Mouse (Mus musculus) frontal cortex, postnatal 14 days (tissue): Measurements from ENCODE around the gene Olfr324.
A peak's percentile ranks its signal among the peaks of the same experiment; 100 is the strongest.

Experiments used
- DNase-seq, 2 experiments: peaks; one replicate each; pipeline ENCODE4 v3.0.0; 2022; ENCODE audit warnings: low spot score in 2 of 2

Gene Olfr324

DNA sequence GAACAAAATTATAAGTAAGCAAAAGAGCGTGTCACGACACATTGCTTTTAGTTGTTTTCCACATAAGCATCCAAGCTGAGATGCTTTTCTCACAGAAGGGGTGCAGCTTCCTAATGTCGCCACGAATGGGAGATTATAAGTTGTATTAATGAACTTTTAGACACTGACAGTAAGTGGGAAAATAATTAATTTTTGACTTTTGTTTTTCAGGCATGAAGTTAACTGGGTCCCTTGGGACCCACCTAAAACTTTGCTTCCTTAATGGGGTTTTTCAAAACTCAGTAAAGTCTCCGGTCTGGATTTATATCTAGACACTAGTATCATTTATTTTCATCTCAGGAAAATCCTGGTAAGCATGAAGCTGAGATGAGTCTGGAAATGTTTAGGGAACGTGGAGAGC, at the start of gene Olfr324:
Gene Olfr324, plus strand, starts transcription at position 301 of the 400 bp plus-strand sequence.
- DNase-seq = no peak

DNA sequence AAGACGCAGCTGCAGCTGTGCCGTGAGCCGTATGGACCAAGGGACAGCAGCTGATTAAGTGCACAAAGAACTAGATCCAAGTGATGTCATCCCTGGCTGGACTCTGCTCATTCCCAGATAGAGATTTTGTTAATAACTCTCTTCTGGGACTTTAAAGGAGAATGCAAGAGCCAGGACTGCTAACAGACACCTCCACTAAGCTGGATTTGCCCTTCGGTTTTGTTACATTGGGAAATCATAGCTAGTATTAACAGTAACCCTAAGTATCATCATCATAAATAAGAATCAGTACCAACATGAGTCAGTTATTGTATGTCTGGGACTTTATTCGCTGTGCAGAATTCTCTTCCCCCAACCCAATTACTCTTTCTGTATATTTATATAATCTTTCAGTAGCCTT, 48.6 kb upstream of the Olfr324 start, which contains the start of gene Olfr329-ps:
Gene Olfr329-ps, minus strand, starts transcription at position 101 of the 400 bp plus-strand sequence.
- DNase-seq = no peak

DNA sequence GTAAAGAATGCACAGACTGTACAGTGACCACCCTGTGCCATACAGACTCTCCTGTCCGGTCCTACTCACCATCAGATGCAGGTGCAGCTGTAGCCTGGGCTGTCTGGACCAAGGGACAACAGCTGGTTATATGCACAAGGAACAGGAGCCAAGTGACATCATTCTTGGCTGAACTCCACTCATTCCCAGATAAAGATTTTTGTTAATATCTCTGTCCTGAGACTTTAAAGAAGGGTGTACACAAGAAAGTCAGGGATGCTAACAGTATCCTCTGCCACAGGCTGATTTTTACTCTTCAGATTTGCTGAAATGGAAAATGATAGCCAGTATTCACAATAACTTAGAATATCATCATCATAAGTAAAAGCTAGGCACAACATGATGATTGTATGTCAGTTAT, 39.4 kb upstream of the Olfr324 start, which contains the start of gene Olfr328:
Gene Olfr328, minus strand, starts transcription at position 101 of the 400 bp plus-strand sequence.
- no peak for DNase-seq

DNA sequence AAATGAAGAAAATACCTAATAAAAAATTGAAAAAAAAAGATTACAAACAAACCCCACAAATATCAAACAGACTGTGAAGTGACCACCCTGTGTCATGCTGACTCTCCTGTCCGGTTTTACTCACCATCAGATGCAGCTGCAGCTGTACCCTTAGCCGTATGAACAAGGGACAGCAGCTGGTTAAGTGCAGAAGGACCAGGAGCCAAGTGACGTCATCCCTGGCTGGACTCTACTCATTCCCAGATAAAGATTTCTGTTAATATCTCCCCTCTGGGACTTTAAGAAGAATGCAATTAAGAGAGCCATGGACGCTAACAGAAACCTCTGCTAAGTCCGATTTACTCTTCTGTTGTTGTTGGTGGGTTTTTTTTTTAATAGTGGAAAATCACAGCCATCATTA, 24.5 kb upstream of the Olfr324 start, which contains the start of gene Olfr224:
Gene Olfr224, minus strand, starts transcription at position 149 of the 400 bp plus-strand sequence.
- no peak for DNase-seq

DNA sequence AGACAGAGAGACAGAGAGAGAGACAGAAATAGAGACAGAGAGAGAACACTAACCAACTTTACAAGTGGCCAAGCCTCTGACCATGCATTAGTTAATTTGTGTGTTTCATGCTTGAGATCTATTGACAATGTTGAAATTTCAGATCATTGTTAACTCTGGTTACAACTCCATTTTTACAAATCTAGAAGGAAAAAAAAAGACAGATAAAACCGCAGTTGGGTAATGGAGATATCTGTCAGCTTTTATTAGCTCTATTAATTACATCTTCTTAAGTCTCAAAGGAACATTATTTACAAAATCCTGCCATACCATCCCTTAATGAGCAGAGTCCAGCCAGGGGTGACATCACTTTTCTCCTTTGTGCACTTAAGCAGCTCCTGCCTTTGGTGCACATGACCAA, 17.5 kb upstream of the Olfr324 start, which contains the start of gene Olfr325:
Gene Olfr325, plus strand, starts transcription at position 301 of the 400 bp plus-strand sequence.
- DNase-seq = no peak

DNA sequence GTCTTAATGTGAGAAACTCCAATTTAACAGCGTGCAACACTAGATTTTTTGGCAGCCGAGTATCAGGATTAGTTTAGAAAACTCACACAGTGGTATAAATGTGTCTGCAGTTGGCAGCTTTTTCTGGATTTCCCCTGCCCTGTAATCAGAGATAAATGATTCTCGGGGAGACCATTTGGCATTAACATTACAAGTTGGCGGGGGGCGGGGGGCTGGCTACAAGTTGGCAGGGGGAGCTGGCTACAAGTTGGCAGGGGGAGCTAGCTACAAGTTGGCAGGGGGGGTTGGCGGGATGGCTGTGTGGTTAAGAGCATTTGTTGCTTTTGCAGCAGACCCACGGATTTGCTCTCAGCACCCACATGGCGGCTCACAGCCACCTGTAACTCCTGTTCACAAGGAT, 16.3 kb upstream of the Olfr324 start:
- peak in 1 of 2 experiments; percentile 7 for DNase-seq

DNA sequence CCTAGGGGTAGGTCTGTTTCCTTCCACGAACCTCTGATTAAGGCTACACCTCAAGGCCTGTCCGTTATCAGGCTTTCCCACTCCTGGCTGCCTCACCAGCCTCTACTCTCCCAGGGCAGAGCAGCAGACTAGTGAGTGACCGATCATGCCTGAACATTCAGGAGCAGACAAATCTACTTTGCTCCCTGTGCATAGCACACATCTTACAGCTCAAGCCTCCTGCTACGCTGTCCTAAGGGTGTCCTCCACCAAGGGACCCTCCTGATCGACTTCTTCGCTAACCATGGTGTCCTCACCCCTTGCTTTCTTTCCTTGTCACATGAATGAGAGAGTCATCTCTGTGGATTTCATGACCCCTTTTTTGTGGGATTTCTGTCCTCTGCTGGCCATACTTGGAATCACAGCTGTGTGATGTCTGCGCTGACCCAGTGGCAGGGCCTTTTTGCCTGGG, 7.0 kb upstream of the Olfr324 start:
- DNase-seq = peak in 1 of 2 experiments; percentile 22

DNA sequence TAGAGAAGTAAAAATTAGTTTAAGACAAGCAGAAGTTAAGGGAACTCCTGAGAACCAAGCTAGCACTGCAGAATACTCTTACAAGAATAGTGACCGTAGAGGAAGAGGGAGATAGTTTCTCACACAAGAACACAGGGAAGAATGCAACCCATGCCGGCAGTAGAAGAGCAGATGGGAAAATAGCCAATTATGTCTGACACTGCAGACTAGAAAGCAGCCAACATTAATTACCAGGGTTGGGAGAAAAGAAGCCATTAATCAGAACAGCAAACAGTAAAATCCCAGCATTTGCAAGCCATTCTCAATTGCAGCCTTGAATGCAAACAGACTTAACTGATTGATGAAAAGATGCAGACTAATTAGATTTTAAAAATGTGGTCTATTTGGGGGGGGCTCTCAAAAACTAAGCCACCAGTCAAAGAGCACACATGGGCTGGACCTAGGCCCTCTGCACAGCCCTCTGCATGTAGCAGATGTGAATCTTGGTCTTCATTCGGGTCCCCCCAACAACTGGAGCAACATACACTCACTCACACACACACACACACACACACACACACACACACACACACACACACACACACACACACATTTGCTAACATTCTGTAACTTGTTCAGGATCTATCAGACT, 6.2 kb upstream of the Olfr324 start:
- no peak for DNase-seq

DNA sequence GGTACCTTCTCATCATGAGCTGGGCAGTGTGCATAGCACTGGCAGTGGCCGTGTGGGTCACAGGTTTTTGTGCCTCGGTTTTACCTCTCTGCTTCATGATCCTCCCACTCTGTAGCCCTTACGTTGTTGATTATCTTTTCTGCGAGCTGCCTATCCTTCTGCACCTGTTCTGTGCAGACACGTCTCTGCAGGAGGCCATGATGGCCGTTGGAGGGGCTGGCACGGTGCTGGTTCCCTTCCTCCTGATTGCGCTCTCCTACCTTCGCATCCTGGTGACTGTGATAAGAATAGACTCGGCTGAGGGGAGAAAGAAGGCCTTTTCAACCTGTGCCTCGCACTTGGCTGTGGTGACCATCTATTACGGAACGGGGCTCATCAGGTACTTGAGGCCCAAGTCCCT, 2.9 kb downstream of the Olfr324 start:
- DNase-seq = no peak

DNA sequence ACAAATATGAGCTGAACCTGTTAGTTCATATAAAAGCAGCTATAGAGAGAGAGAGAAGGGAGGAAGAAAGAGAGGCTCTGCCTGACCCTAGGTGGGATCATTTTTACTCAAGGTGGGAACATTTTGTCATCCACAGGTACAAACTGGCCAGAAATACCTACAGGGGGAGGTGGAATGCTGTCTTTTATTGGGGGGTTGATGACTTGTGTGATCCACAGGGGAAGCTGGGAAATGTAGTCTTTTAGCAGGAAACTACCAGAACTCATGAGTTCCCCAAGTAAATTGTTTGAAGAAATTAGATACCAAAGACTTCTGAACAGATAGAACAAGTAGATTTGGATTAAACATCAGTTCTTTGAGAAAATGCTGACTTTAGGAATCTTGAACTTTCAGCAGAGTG, 7.1 kb downstream of the Olfr324 start:
- no peak for DNase-seq

DNA sequence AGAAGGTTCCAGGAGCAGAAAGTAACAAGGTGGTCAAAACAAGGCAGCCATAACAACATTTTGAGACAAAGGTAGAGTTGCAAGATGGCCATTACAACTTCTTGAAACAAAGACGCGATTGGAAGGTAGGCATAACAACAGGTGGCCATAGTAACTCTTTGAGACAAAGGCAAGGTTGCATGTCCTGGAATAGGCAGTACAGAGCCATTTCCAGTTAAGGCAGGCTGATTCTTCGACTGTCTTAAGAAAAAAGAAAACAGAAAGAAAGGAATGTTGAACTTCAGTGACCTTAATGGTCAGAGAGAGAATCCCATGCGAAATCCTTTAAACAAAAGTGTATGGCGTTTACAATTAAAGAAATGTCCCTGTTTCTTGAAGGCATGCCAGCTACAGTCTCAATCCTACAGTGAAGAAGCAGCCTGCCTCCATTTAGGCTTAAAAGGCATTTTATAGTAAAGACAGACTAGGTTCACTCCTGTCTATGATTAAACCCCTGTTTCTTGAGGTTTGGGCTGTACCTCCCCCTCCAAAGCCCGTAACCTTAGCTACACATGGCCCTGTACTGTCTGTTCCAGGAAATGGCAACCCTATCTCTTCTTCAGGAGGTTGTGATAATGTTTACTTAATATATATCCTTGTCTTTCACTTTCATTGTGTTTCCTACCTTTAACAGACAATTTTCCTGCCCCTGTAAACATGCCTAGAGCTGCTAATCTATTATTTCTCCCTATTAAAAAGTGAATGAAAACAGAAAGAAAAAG, 8.1 kb downstream of the Olfr324 start:
- DNase-seq = no peak

DNA sequence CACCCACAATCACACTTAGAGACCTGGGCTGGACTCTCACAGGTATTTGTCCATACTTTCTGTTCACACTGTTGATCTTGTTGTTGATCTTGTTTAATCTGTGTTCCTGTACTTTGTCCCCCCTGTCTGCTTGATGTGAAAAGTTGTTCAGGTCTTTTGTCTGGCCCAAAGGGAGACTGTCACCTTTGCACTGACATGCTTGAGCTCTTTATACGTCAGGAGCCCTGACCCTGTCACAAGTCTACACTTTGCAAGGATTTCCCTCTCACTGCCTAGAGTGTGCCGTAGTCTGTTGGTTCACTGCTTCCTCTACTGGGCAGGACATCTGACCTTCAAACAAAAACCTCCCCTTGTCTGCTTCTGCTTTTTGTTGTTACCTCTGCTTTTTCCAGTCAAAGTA, 9.8 kb downstream of the Olfr324 start:
- no peak for DNase-seq

DNA sequence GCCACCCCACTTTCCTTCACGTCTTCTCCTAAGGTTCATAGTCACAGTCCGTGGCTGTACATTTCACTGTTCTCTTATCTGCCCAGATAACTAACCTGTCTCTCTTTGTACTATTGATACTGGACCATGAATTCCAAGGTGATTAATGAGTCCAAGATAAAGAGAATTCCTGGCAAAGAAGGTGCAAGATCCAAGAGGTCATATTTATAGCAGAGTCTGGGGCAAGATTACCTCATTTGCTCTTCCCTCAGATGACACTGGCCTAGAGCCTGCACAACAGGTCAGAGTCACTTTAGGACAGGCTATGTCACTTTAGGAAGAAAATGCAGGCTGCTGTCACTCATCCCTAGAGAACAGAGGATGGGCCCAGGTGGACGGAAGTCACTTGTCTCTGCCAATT, 10.3 kb downstream of the Olfr324 start:
- DNase-seq = no peak

DNA sequence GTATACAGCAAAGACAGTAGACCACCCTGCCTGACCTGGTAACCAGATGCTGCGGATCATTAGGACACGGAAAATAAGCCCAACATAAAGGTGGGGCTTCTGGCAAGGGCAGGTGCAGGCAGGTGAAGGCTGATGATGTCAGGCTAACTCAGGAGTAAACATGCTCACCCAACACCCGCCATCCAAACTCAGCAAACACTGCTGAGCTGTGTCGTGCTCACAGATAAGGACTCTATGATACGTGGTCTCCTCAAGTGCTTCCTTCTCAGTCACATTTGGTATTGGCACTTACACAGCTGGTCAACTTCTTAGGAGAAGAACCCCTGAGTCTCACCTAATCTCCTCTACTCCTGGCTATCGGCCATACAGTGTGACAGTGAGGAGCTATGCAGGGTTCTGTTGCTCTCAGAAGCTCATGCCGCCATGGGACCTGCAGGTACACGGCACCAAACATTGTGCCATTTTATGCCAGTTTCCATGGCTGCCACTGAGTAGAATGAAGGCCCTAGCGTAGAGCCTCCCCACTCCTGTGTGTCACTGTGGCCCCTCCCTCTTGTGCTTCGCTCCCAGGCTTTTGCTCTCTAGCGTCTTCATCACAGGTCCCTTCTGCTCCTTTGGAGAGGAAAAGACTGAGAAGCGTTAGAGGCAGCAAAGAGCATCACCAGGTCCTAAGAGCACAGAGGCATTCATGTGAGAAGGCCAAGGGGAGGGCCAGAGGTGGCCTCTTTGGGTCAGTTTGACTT, 11.4 kb downstream of the Olfr324 start:
- DNase-seq = no peak

DNA sequence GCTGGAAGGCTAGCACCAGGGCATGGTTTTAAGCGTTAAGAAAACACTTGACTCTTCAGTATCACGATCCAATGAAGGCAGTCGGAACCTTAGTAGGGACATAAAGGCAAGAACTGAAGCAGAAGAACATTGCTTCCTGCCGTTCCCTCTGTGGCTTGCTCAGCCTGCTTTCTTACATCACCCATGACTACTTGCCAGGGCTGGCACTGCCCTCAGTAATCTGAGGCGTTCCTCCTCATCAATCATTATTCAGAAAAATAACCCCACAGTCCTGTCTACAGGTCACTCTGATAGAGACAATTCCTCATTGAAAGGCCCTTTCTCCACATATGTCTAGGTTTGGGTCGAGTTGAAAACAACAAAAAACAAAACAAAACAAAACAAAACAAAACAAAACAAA, 12.1 kb downstream of the Olfr324 start:
- DNase-seq = no peak

DNA sequence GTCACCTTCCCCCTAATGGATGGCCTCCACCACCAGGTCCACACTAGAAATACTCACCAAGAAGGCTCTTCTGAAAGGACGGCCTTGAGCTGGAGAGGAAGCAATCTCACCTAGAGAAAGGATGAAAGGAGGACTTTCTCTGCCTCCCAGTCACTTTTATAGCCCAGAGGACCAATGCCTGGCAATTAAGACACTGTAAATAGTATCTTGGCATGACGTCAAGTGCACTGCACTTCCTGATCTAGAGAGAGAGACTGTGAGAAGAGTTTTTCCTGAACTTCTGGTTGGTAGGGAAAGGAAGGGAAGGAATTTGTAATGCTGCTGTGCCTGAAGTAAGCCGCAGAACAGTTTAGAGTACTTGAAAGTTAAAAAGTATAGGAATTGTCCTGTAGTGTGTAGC, 18.4 kb downstream of the Olfr324 start:
- no peak for DNase-seq

DNA sequence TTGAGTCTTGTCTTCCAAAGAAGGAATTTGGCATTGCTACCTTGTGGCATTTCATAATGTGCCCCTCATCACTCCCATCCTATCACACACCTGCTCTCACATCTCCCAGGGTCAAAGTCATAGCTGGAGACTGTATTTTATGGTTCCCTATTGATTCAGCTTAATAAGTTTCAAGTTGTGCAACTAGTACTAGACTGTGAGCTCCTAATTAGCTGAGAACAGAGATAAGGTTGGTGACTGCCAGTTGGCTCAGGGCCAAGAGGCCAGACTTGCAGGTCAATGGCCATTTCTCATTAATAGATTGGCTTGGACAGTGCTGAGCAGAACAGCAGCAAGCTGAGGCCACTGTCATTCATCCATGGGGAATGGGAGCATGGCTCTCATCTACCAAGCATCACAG, 19.6 kb downstream of the Olfr324 start:
- no peak for DNase-seq

DNA sequence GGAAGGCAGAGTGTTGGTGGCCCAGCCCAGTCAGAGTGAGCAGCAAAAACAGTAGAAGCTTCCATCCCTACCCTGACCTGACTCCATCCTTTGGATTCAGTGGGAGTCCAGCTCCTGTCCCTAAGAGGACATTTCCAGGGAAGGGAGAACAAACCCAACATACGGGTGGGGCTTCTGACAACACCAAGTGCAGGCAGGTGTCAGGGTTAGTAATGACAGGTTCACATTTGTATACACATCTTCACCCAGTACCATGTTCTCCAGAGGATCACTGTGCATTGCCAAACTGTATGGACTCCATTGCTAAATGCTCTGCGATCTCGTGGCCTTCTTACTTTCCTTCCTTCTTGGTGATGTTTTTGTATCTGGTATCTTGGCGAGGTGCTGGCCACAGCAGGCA, 21.1 kb downstream of the Olfr324 start, which contains the start of gene 2210407C18Rik:
Gene 2210407C18Rik, minus strand, starts transcription at position 101 of the 400 bp plus-strand sequence.
- no peak for DNase-seq

DNA sequence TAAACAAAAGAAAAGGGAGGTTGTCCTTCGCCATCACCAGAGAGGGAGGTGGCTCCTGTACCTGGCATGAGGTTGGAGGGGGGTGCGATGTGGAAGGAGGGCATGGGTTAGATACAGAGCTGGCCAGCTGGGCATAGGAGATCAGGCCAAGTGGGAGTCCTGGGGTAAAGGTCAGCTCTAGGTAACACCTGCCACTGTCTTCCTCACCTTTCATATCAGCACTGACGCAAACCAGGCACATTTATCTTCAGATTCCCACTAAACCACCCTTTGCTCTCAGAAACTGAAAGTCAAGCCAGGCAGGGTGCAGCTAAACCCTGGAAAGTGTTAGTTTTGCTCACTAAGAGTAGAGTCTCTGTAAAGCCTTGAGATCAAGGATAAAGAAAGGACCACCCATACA, 23.5 kb downstream of the Olfr324 start:
- DNase-seq = no peak

DNA sequence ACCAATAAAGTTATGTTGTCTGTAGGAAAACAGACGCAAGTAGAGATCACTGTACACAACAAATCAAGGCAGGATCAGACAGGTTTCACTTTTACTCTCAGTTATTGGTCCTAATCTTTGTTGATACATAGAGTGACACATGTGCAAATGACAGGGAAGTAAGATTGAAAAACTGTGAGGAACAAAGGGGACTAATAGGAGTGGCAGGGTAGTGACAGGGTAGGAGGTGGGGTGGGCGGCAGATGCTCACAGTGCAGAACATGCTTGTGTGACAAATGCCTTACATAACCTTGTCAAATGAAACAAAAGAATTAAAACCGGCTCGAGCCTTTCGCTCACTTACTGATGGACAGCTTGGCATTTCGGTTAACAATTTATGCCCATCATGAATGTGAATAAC, 23.9 kb downstream of the Olfr324 start:
- no peak for DNase-seq

DNA sequence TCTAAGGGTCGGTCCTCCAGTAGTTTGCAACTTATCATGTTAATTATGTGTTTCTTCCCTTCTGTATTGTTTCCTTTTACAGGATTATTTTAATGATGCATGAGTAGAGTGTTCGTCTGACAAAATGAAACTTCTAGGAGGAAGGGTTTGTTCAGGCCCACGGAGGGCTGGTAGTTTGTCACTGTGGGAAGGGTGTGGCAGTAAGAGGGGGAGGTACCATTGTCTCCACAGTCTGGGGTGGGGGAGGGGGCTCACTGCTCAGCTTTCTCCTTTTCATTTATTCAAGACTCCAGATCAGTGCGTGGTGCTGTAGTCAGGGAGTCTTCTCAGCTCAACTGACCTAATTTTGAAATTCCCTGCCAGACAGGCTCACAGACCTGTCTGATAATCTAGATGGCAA, 31.2 kb downstream of the Olfr324 start:
- DNase-seq = no peak

DNA sequence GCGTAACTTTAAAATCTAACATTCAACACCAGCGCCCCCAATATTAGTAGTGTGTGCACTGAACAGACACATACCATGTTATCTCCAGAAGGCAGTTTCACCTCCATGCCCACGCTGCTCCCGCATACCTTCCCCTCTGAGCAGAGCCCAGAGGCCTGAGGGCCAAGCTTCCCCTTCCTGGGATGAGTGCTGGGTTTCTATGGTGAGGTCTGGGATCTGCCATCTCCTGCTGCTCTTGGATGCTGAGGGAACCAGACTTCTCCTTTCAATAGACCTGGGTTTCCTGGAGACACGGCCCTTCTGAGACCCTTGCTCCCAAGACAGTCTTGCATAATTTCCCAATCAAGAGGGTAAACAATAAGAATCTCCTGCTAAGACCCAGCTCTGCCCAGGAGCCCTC, 35.5 kb downstream of the Olfr324 start, which contains the start of gene Olfr323:
Gene Olfr323, minus strand, starts transcription at position 101 of the 400 bp plus-strand sequence.
- DNase-seq = no peak
